Mouse (Mus musculus): Measurements from ENCODE around the gene Sik1.

Sik1 gene

DNA sequence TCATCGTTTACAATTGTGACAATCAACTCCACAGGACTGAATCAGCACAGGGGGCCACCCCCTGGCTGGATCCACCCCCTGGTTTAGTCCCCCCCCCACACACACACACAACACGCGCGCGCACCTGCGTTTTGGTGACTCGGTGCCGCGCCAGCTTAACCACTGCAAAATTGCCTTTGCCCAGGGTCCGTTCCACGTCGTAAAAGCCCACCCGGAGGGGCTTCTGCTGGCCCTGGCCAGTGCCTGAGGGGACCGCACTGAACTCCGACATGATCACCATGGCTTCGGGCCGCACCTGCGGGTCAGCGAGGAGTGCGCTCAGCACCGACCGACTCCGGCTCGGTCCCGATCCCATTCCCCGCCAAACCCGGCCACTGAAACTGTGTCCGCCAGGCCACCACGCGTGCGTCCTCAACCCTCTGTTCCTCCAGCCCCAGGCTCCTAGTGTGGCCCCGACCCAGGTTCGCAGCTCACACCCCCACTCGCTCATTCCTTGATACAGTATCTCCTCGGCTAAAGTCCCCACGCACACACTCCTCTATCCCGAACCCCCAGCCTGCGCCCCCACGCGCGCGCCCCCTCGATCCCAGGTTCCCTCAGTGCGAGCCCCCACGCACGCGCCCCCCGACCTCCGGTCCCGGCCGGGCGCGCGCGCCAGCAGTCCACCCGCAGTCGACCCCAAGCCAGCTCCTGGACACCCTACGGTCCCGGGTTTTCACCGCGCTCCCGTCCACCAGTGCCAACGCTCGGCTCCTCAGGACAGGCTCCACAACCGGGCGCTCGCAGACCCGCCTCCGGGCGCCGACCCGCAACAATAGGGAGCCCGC, 621 bp downstream of the Sik1 start:
- peak; percentile 16 for DNase-seq (ENCODE audit: low read depth, low spot score)

DNA sequence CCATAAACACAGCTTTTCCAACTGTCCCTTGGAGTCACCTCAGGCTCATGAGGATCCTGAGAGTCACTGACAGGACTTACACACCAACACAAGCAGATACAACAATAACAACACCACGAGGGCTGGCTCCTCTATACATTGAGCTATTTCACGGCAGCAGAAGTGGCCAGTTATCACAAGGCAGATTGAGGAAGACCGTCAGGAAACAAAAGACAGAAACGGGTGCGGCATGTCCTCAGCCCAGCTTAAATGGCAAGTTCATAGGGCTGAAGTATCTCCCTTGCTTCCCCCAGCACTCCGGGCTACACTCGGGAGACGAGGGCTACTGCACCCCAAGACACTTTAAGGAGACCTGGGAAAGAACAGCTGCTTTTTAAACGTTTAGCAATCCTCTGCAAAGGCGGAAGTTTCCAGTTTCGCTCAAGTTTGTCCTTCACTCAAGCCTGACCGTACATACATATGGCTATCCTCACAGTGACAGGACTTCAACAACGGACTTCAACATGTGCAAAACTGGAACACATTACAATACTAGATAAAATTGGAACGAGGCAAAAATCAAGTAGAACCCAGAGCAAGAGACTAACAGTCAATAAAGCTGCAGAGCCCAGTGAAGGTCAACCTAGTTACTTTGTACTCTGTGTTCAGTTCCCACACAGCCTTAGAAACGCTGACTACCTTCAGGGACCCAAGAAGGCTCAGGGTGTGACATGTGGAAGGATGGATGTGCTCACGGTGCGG, 2.0 kb downstream of the Sik1 start:
- DNase-seq (ENCODE audit: low read depth, low spot score): no peak

DNA sequence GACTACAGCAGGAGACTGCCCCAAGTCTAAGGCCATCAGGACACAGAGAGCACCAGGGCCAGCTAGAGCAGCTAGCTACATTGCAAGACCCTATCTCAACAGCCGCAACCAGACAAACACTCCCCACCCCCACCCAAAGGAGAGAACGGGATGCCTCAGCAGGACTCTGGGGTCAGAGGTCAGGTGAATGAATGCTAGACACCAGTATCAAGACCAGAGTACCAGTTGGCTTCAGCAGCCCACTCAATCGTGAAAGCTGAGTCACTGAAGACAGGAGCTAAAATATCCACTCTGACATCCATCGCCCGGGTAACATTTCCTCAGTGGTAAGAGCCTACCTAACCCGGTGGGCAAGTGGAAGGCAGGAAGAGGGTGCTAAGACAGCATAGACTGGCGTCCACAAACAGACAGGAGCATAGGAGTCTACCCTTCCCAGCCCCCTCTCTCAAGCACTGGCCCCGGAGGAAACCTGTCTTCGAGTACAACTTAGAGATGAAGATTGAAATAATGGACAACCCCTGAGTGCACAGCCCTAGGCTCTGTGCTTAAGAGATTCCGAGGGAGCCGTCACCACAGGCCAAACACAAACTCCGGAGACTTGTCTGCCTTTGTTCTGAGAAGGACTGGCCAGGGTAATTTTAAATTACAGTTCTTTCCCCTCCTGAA, 2.7 kb downstream of the Sik1 start:
- DNase-seq (ENCODE audit: low read depth, low spot score): no peak

DNA sequence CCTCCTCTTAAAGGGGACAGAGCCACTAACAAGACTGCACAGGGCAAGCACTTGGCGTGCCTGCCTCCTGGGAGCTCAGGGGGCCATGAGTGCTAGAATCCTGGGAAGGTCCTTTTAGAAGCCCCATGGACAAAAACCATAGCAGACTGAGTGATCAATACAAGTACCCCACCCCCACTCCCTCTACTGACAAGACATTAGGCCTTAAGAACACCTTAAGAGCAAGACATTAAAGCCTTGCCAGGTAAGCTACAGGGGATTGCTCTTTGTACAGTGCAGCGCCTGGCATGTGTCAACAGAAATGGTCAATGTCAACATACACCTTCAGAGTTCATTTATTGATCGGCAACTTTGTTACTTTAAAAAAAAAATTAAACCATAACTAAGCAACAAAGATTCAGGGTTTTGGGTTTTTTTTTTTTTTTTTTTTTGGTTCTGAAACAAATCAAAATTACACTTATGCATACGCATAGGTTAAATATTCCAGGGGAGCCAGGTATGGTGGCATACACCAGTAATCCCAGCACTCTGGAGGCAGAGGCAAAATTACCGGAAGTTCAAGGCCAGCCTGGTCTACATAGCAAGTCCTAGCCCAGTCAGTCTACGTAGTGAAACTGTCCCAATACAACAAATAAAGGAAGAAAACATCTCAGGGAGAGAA, 3.7 kb downstream of the Sik1 start:
- DNase-seq (ENCODE audit: low read depth, low spot score): no peak

DNA sequence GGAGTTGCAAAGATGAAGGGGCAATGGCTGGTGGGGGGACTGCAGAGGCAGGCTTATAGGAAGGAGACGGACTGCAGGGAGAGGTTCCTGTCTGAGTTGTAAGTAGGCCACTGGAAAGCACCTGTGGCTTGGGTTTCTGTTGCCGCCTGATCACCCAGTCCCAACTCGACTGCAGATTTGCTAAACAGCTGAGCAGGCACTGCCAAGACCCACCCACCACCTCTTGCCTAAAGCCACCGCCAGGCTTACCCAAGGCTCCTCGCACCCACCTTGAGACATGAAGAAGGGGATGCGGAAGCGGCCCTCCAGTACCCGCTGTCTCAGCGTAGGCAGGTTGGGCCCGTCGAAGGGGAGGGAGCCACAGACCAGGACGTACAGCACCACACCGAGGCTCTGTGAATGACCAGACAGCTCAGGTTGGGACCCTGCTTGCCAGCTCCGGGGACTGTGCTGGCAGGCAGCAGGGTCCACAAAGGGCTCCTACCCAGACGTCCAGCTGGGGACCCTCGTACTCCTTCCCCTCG, 5.1 kb downstream of the Sik1 start:
- DNase-seq (ENCODE audit: low read depth, low spot score): no peak

DNA sequence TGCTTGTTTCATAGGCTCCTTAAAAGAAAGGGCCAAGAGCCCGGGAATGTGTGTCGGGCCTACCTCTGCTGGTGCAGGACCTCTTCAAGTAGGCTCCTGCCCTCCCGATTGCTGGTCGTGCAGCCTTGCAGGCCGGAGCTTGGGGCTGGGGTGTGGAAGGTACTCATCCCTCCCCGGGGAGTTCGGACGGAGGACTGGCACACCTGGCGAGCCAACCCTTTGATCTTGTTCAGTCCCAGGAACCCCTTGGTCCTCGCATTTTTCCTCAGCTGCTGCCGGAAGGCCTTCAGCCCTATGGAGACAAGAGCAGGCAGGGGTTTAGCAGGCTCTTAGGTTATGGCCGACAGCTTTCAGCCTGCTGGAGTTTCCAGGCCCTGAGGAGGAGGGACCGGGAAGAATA, 8.6 kb downstream of the Sik1 start:
- no peak for DNase-seq (ENCODE audit: low read depth, low spot score)

DNA sequence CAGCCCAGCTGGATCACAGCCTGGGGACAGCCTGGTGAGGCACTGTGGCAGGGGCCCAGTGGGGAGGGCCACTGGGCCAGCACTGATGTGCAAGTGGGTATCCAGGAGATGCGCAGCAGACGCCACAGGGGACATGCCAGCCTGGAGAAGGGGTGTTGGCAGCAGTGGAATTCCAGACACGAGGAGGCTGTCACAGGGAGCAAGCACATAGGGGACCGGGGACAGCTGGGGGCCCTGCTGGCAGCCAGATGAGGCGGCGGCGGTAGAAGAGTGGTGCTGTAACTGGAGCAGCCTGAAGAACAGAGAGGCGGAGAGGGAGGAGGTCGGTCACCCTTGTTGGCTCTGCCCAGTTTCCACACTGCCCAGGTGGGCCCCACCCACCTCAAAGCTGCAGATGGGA, 9.3 kb downstream of the Sik1 start:
- no peak for DNase-seq (ENCODE audit: low read depth, low spot score)

DNA sequence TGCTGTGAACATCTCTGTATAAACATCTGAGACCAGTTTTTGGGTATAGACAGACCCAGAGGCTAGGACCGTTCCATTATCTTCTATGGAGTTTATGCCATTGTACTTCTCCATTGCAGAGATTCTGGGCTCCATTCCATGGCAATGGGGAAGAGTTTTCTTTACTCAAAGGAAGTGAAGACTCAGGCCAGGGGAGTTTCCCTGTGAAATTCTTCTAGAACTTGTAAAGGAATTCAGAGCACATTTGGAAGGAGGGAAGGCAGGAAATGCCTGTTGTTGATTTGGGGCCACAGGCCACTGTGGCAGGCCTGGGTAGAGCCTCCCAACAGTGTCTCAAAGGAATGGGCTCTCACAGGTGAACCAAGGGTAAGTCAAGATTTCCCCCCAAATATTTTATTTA, 11.7 kb downstream of the Sik1 start:
- DNase-seq (ENCODE audit: low read depth, low spot score): no peak

DNA sequence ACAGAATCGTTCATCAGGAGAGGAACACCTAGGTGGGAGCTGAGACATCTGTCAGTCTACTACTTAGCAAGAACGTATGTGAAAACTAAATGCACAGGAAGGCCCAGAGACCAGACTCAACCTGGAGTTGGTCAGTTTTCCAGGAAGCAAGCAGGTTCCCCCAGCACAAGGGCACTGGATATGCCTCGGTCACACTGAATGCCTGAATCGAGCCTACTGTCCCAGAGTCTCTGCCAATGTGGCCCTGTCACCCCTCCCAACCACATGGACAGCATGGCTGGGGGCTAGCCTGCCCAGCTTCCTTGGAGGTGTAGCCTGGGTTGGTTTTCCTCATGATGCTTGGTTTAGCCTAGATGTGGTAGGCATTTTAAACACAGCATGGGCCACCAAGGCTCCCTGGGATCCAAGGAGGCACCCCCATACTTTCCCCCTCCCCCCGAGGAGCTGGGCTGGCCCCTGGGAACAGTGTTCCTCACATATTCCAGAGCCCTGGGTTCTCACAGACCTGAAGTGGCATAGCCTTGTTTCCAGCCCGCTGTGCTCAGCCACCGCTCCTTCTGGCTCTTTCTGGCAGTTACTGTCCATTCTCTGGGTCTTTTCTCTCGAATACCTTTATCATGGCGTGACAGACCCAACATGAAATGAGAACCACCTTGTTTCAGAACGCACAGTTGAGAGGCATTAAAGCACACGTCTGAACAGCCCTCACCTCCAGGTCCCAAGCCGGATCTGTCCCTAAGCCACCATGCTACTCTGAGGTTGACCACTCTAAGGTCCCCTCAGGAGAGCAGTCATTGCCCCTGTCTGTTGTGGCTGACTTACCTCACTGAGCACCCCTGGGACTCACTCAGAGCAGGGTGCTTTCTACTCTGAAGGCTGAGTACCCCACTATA, 12.4 kb downstream of the Sik1 start:
- no peak for DNase-seq (ENCODE audit: low read depth, low spot score)

DNA sequence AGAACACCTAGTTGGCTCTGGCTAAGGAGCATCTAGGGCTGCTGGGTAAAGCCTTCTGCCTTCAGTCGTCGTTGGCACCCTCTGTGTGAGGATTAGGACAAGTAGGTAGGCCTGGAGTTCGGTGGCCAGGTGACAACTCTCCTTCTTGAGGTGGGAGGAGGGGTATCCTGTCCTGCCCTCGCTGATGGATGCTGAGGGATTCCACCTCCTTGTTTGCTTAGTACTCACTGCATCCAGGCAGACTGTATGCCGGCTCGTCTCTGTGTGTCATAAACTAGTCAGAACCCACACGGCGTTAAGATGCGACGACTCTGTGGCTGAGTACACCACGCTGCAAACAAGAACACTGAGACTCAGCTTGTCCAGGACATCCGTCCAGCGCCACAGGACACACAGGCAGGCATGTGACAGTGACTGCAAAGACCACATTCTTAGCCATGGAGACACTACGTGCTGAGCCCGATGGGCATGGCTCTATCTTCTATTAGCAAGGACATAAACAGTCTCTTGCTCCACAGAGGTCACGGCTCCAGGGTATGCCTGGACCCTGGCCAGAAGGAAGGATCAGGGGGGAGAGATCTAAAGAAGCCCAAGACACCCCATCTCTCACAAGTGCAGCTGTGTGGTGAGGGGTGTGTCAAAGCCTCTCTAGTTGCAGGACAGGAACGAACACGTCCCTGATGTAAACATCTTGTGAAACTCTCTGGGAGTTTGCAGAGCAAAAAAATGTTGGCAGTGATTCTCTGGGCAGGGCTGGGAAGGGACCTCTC, 13.6 kb downstream of the Sik1 start:
- DNase-seq (ENCODE audit: low read depth, low spot score): no peak

DNA sequence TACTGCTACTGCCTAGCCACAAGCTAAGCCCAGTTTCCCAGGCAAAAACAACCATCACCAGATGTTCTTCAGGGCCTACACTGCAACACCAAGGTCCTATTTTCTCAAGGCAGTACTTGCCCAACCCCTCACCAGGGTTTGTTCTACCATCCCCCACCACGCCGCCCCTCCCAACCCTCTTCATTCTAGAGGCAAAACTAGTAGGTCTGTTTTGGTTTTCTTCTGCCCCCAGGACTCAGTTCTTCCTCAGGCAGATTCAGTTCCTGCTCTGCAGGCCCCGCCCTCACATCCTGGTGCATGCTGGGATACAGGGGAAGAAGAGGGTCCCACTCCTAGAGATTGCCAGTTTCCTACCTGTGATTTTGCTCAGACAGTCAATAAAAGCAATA, 14.2 kb downstream of the Sik1 start:
- no peak for DNase-seq (ENCODE audit: low read depth, low spot score)

DNA sequence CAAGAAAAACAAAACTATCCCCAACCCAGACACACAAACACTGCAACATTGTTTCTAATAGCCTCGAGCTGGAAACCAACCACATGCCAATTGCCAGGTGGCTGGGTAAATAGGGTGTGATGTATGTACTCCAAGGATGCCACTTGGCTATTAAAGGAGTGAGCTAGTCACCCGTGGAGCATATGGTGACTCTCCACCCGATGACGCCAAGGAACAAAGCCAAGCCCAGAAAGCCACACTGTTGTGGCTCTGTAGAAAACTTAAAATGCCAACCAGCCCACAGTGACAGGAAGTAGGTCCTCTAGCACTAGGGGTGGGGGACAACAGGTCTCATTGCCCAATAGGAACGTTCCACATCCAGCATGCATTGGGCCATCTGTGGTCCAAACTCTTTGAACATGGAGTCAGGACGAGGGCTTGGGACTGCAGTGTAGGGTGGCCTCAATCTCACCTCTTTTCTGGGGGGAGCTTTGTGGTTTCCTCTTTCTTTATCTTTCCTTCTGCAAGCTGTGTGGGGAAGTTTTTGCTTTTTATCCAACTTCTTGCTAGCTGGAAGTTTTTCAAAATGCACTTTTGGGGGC, 15.1 kb downstream of the Sik1 start:
- no peak for DNase-seq (ENCODE audit: low read depth, low spot score)

DNA sequence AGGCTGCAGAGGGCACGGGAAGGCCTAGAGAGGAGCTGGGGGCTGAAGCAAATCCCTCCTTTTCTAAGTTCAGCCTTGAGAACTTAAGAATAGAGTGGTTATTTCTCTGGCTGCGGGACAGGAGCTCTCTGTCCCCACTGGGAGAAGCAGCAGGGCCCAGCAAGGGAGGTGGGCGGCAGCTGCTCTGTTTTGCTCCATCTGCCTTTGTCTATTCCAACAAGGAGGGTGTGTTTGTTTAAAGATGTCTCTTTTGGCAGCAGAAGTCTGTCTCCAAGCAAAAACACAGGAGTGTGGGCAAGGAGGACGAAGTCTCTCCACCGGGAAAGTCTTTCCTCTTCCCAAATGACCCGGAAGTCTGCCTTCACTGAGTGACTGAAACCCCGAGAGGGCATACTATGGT, 18.8 kb downstream of the Sik1 start:
- no peak for DNase-seq (ENCODE audit: low read depth, low spot score)

DNA sequence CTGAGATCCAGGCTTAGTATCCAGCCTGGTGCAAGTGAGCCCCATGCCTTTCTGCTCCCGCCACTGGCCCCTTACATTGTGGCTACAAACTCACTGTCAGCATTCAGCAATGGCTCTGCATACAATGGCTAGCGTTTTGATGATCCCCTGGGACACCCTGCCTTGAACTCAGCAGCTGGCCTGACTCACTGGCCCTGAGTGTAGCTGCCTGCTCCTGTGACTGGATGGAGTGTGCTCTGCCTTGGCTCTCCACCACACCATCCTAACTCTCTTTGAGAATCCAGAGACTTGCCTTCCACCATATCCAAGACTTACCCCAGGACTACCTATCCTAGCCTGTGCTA, 19.4 kb downstream of the Sik1 start:
- DNase-seq (ENCODE audit: low read depth, low spot score): no peak

DNA sequence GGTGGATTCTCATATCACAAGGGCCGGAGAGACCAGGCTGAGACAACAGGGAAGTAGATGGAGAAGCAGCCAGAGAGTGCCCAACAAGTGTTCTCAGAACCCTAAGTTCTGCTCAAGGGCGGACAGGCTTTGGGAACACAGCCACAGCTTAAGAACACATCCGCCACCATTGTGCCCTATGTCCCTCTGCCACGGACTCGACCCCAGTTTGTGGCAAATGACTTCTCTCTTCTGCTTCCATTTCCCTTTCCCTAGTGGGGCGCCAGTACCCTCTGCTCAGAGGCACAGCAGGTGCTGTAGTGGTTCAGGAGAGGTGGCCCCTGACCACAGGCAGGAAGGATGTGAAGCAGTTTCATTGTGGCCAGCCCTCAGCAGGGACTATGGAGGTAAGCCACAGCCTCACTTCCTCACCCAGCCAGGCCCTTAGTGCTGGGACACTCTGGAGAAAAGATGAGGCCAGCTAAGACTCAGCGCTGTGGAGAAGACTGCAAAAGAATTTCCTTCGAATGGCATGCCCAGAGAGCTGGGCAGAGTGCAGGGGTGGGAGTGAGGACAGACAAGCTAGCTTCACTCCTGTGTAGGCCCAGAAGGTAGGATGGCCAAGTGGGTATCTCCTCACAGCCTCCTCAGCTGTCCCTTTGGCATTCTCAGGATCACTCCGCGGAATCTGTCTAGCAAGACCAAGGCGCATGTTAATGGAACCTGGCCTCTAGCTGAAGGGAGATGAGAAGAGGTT, 19.9 kb downstream of the Sik1 start:
- DNase-seq (ENCODE audit: low read depth, low spot score): no peak

DNA sequence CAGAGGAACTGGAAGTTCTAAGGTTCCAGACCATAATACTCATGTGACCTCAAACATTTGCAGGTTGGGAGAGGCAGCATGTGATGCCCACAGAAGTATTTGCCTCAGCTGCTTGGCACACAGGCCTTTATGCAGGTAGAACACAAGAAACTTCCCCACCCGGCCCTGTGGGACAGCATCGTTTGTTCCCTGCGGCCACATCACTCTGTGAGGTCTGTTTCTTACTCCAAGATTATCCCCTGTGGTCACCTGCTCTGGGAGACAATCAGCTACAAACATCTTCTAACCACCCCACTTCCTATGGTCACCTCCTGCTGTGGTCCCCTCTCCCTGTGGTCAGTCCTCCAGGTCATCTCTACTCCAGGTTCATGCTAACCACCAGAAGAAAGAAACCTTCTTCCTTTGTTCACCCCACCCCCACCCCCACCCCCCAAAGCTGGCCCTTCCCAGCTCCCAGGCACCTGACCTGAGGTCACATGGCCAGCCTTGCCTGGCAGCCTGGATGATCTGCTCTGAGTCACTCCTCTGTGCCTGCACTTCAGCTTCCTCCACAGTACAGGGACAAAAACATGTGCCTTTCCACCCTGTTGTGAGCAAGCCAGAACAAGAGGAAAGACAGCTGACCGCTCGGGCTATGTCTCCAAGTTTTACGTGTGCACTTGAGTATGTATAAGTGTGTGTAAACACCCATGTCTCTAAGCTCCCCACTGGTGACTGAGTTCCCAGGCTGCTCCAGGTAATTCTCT, 21.1 kb downstream of the Sik1 start:
- DNase-seq (ENCODE audit: low read depth, low spot score): no peak

DNA sequence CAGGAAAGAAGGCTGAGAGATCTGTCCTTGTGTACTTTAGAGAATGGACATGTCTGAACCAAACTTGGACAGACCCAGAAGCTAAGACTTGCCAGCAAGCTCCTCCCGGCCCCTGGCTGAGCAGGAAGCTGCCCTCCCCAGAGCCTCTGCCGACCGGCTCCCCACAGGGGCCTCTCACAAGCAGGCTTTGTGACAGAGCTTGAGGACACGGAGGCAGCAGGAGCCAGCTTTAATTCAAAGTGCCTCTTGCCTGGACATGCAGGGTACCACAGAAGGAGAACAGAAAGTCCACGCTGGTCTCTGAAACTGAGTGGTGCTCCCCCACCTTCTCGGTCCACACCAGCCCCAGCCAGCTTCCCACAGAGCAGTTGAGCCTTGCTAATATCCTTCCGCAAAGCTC, 21.9 kb downstream of the Sik1 start:
- no peak for DNase-seq (ENCODE audit: low read depth, low spot score)

DNA sequence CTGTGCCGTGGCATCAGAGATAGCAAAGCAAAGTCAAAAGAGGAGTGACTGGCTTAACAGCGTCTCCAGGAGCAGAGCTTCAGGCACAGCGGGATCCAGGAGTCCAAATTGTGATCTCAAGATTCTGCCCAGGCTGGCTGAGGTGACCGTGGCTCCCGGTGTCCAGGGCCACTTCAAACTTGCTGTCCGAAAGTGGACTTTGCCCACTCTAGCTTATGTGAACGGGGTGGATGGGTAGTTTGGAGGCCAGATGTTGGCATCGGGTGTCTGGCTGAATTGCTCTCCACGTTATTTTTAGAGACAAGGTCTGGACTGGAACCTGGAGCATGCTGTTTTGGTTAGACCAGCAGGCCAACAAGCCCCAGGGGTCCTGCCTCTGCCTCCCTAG, 23.0 kb downstream of the Sik1 start:
- DNase-seq (ENCODE audit: low read depth, low spot score): no peak
